Mouse (Mus musculus) neural tube, embryonic 11.5 days (tissue): Measurements from ENCODE around the gene Ptch2. TPM values are rescaled to one million over a fixed set of nuclear protein-coding genes. Genes with fewer than 3 reads are reported as not detected.

Experiments used
- ATAC-seq: fragments of 200-750 bp; cut with Nextera tagmentation; 2 replicates; pipeline ENCODE4 v1.8.0; 2017; ENCODE audit warnings: moderate number of reproducible peaks, mild to moderate bottlenecking, moderate TSS enrichment, moderate library complexity; ENCODE audit not compliant: insufficient read depth, low FRiP score, low TSS enrichment
- DNase-seq: peaks from one replicate; pipeline ENCODE4 v3.0.0-alpha.2; 2015; ENCODE audit warnings: low spot score
- H3K27ac ChIP-seq: fragments of 300-500 bp; sonication (generic); 2 replicates; pipeline ENCODE4 v1.5.1; 2014; ENCODE audit warnings: low read depth, mild to moderate bottlenecking, low read length
- H3K27me3 ChIP-seq: fragments of 300-500 bp; sonication (generic); 2 replicates; pipeline ENCODE4 v1.6.1; 2014; ENCODE audit warnings: mild to moderate bottlenecking, low read length, mixed read lengths; ENCODE audit not compliant: control insufficient read depth, insufficient read depth
- H3K36me3 ChIP-seq: fragments of 300-500 bp; sonication (generic); 2 replicates; pipeline ENCODE4 v1.6.1; 2014; ENCODE audit warnings: mild to moderate bottlenecking, low read length, moderate library complexity, mixed read lengths; ENCODE audit not compliant: control insufficient read depth, insufficient read depth
- H3K4me1 ChIP-seq: fragments of 300-500 bp; sonication (generic); 2 replicates; pipeline ENCODE4 v1.6.1; 2014; ENCODE audit warnings: low read length, mixed read lengths; ENCODE audit not compliant: control insufficient read depth, insufficient read depth
- H3K4me2 ChIP-seq: fragments of 300-500 bp; sonication (generic); 2 replicates; pipeline ENCODE4 v1.6.1; 2014; ENCODE audit warnings: low read depth, mild to moderate bottlenecking, moderate library complexity
- H3K4me3 ChIP-seq: fragments of 300-500 bp; sonication (generic); 2 replicates; pipeline ENCODE4 v1.5.1; 2014; ENCODE audit warnings: low read depth, low read length
- H3K9ac ChIP-seq: fragments of 300-500 bp; sonication (generic); 2 replicates; pipeline ENCODE4 v1.6.1; 2014; ENCODE audit warnings: mild to moderate bottlenecking, low read length
- H3K9me3 ChIP-seq: fragments of 300-500 bp; sonication (generic); 2 replicates; pipeline ENCODE4 v1.6.1; 2016; ENCODE audit warnings: low read length; ENCODE audit not compliant: control insufficient read depth
- WGBS: fragments of 180-500 bp; shearing (Covaris S2); extraction: QIAGEN DNeasy Blood & Tissue Kit; methylation state at CpG from one replicate; pipeline ENCODE4 v1.1.7; 2014; 5-methylcytosine and 5-hydroxymethylcytosine counted together
- polyA plus RNA-seq: library from polyadenylated mRNA; unstranded; fragments of >200 nt; fragmentation: Nextera tagmentation; extraction: Ambion mirVana; gene quantifications from 2 replicates; pipeline ENCODE4 v1.2.1, GENCODE M21; 2014

The Ptch2 gene
- polyA plus RNA-seq, 1 experiment from 2014 or later, result 3.9 TPM

- peaks cover 7% of the 10 kb centered on the region for H3K36me3 ChIP-seq
- H3K27me3 ChIP-seq, result no peaks in the 10 kb centered on the region
- no peak overlapping the region for H3K4me2 ChIP-seq
- H3K4me1 ChIP-seq, result no peaks in the 10 kb centered on the region
- 95% methylated on average over 25 of the region's 25 CpGs for WGBS
- ATAC-seq, result no peak
- H3K4me3 ChIP-seq, result no peak overlapping the region
- no peak for DNase-seq
- H3K9ac ChIP-seq, result no peak overlapping the region
- no peaks in the 10 kb centered on the region for H3K9me3 ChIP-seq
- H3K27ac ChIP-seq, result no peak overlapping the region
Measured at GRCm38 (mm10) chr4:117109330-117109729, 13.5 kb downstream of the Ptch2 start.

- H3K4me1 ChIP-seq, result no peaks in the 10 kb centered on the region
- no peak overlapping the region for H3K4me2 ChIP-seq
- 93% methylated on average over 13 of the region's 13 CpGs for WGBS
- no peaks in the 10 kb centered on the region for H3K27me3 ChIP-seq
- DNase-seq, result no peak
- H3K9ac ChIP-seq, result no peak overlapping the region; the same call in 1 of the 2 replicates
- H3K27ac ChIP-seq, result no peak overlapping the region
- H3K9me3 ChIP-seq, result no peaks in the 10 kb centered on the region
- no peak overlapping the region for H3K4me3 ChIP-seq
- no peak for ATAC-seq
- peaks cover 9% of the 10 kb centered on the region for H3K36me3 ChIP-seq
Measured at GRCm38 (mm10) chr4:117110249-117110648, 14.4 kb downstream of the Ptch2 start.

- no peak overlapping the region for H3K27ac ChIP-seq
- H3K4me2 ChIP-seq, result no peak overlapping the region
- no peaks in the 10 kb centered on the region for H3K9me3 ChIP-seq
- H3K36me3 ChIP-seq, result peaks cover 8% of the 10 kb centered on the region
- WGBS, result 91% methylated on average over 11 of the region's 11 CpGs
- no peak overlapping the region for H3K9ac ChIP-seq
- DNase-seq, result no peak
- H3K4me1 ChIP-seq, result no peaks in the 10 kb centered on the region
- ATAC-seq, result no peak
- no peaks in the 10 kb centered on the region for H3K27me3 ChIP-seq
- H3K4me3 ChIP-seq, result no peak overlapping the region
Measured at GRCm38 (mm10) chr4:117110985-117111384, 15.1 kb downstream of the Ptch2 start.

GRCm38 (mm10) chr4:117113237-117113636, 17.4 kb downstream of the Ptch2 start:
- ATAC-seq (no peak), DNase-seq (no peak)
- Histone ChIP-seq H3K9ac (no peak overlapping the region), H3K9me3 (no peaks in the 10 kb centered on the region), H3K4me3 (no peak overlapping the region), H3K27ac (no peak overlapping the region), H3K4me2 (no peak overlapping the region), H3K36me3 (peaks cover 6% of the 10 kb centered on the region), H3K4me1 (no peaks in the 10 kb centered on the region), H3K27me3 (no peaks in the 10 kb centered on the region)
- WGBS, result 88% methylated on average over 1 of the region's 1 CpGs

- H3K4me2 ChIP-seq, result no peak overlapping the region
- DNase-seq (no peak), ATAC-seq (no peak)
- no peak overlapping the region for H3K27ac ChIP-seq
- H3K27me3 ChIP-seq, result no peaks in the 10 kb centered on the region
- H3K4me3 ChIP-seq, result no peak overlapping the region
- H3K36me3 ChIP-seq, result peaks cover 4% of the 10 kb centered on the region
- WGBS, result 84% methylated on average over 5 of the region's 5 CpGs
- no peaks in the 10 kb centered on the region for H3K9me3 ChIP-seq
- H3K4me1 ChIP-seq, result peaks cover 3% of the 10 kb centered on the region; the same call in 1 of the 2 replicates
- no peak overlapping the region for H3K9ac ChIP-seq
Measured at GRCm38 (mm10) chr4:117115592-117115991, 19.7 kb downstream of the Ptch2 start.

GRCm38 (mm10) chr4:117117931-117118330, 22.1 kb downstream of the Ptch2 start:
- 92% methylated on average over 7 of the region's 7 CpGs for WGBS
- H3K27ac ChIP-seq, result no peak overlapping the region
- ATAC-seq (no peak), DNase-seq (no peak)
- H3K27me3 ChIP-seq, result no peaks in the 10 kb centered on the region
- no peak overlapping the region for H3K9ac ChIP-seq
- H3K4me1 ChIP-seq, result peaks cover 3% of the 10 kb centered on the region; the same call in 1 of the 2 replicates
- peaks cover 4% of the 10 kb centered on the region for H3K36me3 ChIP-seq
- no peak overlapping the region for H3K4me2 ChIP-seq
- no peaks in the 10 kb centered on the region for H3K9me3 ChIP-seq
- H3K4me3 ChIP-seq, result no peak overlapping the region

- peak overlapping the region; percentile 72 for H3K27ac ChIP-seq
- peak overlapping the region; percentile 100 for H3K4me2 ChIP-seq
- 75% methylated on average over 5 of the region's 5 CpGs for WGBS
- no peak for DNase-seq
- H3K9ac ChIP-seq, result peak overlapping the region; percentile 41
- no peak for ATAC-seq
- H3K4me1 ChIP-seq, result peaks cover 3% of the 10 kb centered on the region; the same call in 1 of the 2 replicates
- H3K9me3 ChIP-seq, result no peaks in the 10 kb centered on the region
- H3K4me3 ChIP-seq, result peak overlapping the region; percentile 62
- H3K27me3 ChIP-seq, result no peaks in the 10 kb centered on the region
- H3K36me3 ChIP-seq, result no peaks in the 10 kb centered on the region; the same call in 1 of the 2 replicates
Measured at GRCm38 (mm10) chr4:117119636-117120035, 23.8 kb downstream of the Ptch2 start.

GRCm38 (mm10) chr4:117120052-117120444, 24.2 kb downstream of the Ptch2 start:
- Histone ChIP-seq H3K4me2 (peak overlapping the region; percentile 100), H3K36me3 (no peaks in the 10 kb centered on the region), H3K9me3 (no peaks in the 10 kb centered on the region), H3K4me3 (peak overlapping the region; percentile 62), H3K9ac (peak overlapping the region; percentile 41), H3K4me1 (peaks cover 6% of the 10 kb centered on the region), H3K27me3 (no peaks in the 10 kb centered on the region), H3K27ac (peak overlapping the region; percentile 72)
- WGBS, result 11% methylated on average over 10 of the region's 10 CpGs
- no peak for DNase-seq
- ATAC-seq, result peak; percentile 22
